Mouse (Mus musculus): ENCODE measurements around the gene Lmtk2.
A peak's percentile ranks its signal among the peaks of the same experiment; 100 is the strongest.

DNA sequence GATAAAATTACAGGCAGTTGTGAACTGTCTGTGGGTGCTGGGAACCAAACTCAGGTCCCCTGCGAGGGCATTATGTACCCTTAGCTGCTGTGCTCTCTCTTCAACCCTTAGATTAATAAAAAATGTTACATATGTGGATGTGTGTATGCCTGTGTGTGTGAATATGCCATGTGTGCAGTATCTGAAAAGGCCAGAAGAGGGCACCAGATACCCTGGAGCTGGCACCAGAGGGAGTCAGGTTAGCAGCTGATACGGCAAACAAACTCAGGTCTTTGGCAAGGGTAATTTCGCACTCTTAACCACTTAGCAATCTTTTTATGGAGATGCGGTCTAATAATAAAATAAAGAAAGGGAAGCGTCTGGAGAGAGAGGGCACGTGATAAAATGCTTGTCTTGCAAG, 102.2 kb downstream of the Lmtk2 start:
- TF ChIP-seq CTCF (conservative IDR thresholded peaks at IDR 0.05; ENCODE audit: low read length) (peak; percentile 91), NANOG (IDR thresholded peaks at IDR 0.05; ENCODE audit: borderline replicate concordance, low read length) (no peak), POU5F1 (IDR thresholded peaks at IDR 0.05; ENCODE audit: borderline replicate concordance, low read length) (no peak)
